Mouse (Mus musculus) lung, embryonic 15.5 days (tissue): ENCODE measurements around the gene Asb2. TPM values are rescaled to one million over a fixed set of nuclear protein-coding genes. Genes with fewer than 3 reads are reported as not detected.
A peak's percentile ranks its signal among the peaks of the same experiment; 100 is the strongest.

Experiments
- ATAC-seq: fragments of 200-750 bp; cut with Nextera tagmentation; 2 replicates; pipeline ENCODE4 v1.8.0; 2017; ENCODE audit warnings: moderate number of reproducible peaks, borderline replicate concordance; ENCODE audit not compliant: low FRiP score, low TSS enrichment; ENCODE audit errors: extremely low read depth
- H3K27ac ChIP-seq: fragments of 300-500 bp; sonication (generic); 2 replicates; pipeline ENCODE4 v1.5.1; 2015; ENCODE audit warnings: moderate library complexity, mild to moderate bottlenecking, inconsistent platforms
- H3K27me3 ChIP-seq: fragments of 300-500 bp; sonication (generic); 2 replicates; pipeline ENCODE4 v1.6.1; 2015; ENCODE audit warnings: inconsistent platforms
- H3K36me3 ChIP-seq: fragments of 300-500 bp; sonication (generic); 2 replicates; pipeline ENCODE4 v1.6.1; 2015; ENCODE audit warnings: inconsistent platforms
- H3K4me1 ChIP-seq: fragments of 300-500 bp; sonication (generic); 2 replicates; pipeline ENCODE4 v1.6.1; 2015; ENCODE audit warnings: inconsistent platforms
- H3K4me2 ChIP-seq: fragments of 300-500 bp; sonication (generic); 2 replicates; pipeline ENCODE4 v1.6.1; 2015; ENCODE audit warnings: inconsistent platforms, mild to moderate bottlenecking, moderate library complexity
- H3K4me3 ChIP-seq: fragments of 300-500 bp; sonication (generic); 2 replicates; pipeline ENCODE4 v1.5.1; 2015; ENCODE audit warnings: mild to moderate bottlenecking, inconsistent platforms
- H3K9ac ChIP-seq: fragments of 300-500 bp; sonication (generic); 2 replicates; pipeline ENCODE4 v1.6.1; 2015; ENCODE audit warnings: inconsistent platforms
- H3K9me3 ChIP-seq: fragments of 300-500 bp; sonication (generic); 2 replicates; pipeline ENCODE4 v1.6.1; 2016; ENCODE audit warnings: inconsistent platforms
- WGBS: fragments of 180-500 bp; shearing (Covaris S2); methylation state at CpG from one replicate; pipeline ENCODE4 v1.1.7; 2015; 5-methylcytosine and 5-hydroxymethylcytosine counted together
- polyA plus RNA-seq: library from polyadenylated mRNA; unstranded; fragments of >200 nt; fragmentation: Nextera tagmentation; extraction: Ambion mirVana; gene quantifications from 2 replicates; pipeline ENCODE4 v1.2.1, GENCODE M21; 2015

Asb2 gene
- polyA plus RNA-seq, 1 experiment from 2014 or later: 8.6 TPM

- Histone ChIP-seq H3K36me3 (no peaks in the 10 kb centered on the region), H3K9me3 (no peaks in the 10 kb centered on the region), H3K9ac (no peak overlapping the region), H3K4me3 (no peak overlapping the region), H3K4me1 (no peaks in the 10 kb centered on the region), H3K4me2 (no peak overlapping the region), H3K27ac (no peak overlapping the region), H3K27me3 (no peaks in the 10 kb centered on the region)
- WGBS: 43% methylated on average over 4 of the region's 4 CpGs
- ATAC-seq: no peak
Observed at GRCm38 (mm10) chr12:103358951-103359801, 3.4 kb upstream of the Asb2 start.

DNA sequence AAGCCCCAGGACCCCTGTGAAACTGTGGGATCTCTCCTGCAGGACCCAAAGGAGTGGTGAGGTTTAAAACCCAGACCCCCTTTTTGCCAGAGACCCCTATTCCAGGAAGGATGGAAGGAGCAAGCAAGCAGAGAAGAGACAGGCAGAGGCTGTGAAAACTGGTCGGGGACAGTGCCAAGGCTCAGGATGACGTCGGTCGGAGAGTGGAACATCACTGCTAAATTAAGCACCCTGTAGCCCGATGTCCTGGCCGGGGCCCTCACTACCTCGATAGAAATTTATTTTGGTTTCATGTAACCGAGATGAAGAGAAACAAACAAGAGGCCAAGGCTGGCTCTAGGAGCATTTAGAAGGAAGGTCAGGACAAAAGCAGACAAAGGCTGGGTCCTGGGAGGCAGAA, 2.4 kb upstream of the Asb2 start:
- no peak overlapping the region for H3K27ac ChIP-seq
- H3K4me2 ChIP-seq: no peak overlapping the region
- no peak for ATAC-seq

DNA sequence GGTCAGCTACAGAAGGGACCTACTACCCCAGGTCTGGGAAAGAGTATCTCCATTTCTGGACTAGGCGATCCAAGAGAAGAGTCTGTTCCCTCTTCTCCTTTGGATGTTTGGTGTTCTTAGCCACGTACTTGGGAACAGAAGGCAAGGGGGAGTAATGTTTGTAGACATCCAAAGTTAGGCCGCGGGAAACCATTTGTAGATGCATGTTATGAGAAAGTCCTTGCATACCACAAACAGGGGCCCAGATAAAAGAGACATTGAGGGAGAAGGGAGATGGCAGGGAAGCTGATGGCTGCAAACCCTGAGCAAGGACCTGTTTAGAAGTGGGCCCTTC, 581 bp upstream of the Asb2 start:
- Histone ChIP-seq H3K27ac (0 out of 2 replicates have a peak overlapping the region, but pooled peaks have one; percentile 41), H3K4me3 (no peak overlapping the region), H3K4me2 (no peak overlapping the region), H3K9ac (no peak overlapping the region), H3K4me1 (no peaks in the 10 kb centered on the region), H3K9me3 (no peaks in the 10 kb centered on the region), H3K36me3 (no peaks in the 10 kb centered on the region), H3K27me3 (no peaks in the 10 kb centered on the region)
- 92% methylated on average over 4 of the region's 4 CpGs for WGBS
- no peak for ATAC-seq

More for the DNA sequence above, 2.4 kb upstream of the Asb2 start:
- WGBS: 60% methylated on average over 8 of the region's 8 CpGs
- H3K9ac ChIP-seq: no peak overlapping the region
- no peak overlapping the region for H3K4me3 ChIP-seq
- no peaks in the 10 kb centered on the region for H3K4me1 ChIP-seq
- no peaks in the 10 kb centered on the region for H3K27me3 ChIP-seq
- H3K9me3 ChIP-seq: no peaks in the 10 kb centered on the region
- H3K36me3 ChIP-seq: no peaks in the 10 kb centered on the region

- H3K27ac ChIP-seq: no peak overlapping the region
- no peaks in the 10 kb centered on the region for H3K27me3 ChIP-seq
- H3K4me2 ChIP-seq: no peak overlapping the region
- no peaks in the 10 kb centered on the region for H3K36me3 ChIP-seq
- H3K4me3 ChIP-seq: no peak overlapping the region
- H3K9ac ChIP-seq: no peak overlapping the region
- H3K4me1 ChIP-seq: no peaks in the 10 kb centered on the region
- whole genome bisulfite sequencing: 10% methylated on average over 5 of the region's 5 CpGs
- ATAC-seq: 0 out of 2 replicates have a peak, but pooled peaks have one; percentile 10
- no peaks in the 10 kb centered on the region for H3K9me3 ChIP-seq
Observed at GRCm38 (mm10) chr12:103353538-103353937, 2.3 kb downstream of the Asb2 start.

DNA sequence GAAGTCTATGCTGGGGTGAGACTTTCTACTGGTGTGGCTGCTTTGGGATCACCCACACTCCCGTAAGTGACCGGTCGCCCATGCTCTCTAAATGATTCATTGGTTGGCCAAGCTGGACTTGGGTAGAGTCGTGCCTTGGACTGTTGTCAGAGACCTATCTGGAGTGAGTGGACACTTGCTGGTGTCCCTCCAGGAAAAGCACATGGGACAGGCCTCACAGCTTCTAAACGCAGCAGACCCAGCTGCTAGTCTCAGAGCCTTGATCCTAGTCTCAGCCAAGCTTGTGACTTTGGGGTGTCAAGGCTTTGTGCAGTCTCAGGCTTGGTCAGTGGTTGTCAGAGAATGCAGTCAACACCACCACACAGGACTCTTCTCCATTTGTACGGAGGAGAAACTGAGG, 3.1 kb downstream of the Asb2 start:
- 87% methylated on average over 6 of the region's 6 CpGs for WGBS
- ATAC-seq: no peak
- Histone ChIP-seq H3K9me3 (no peaks in the 10 kb centered on the region), H3K36me3 (no peaks in the 10 kb centered on the region), H3K4me3 (no peak overlapping the region), H3K4me1 (0 out of 2 replicates have a peak, but pooled peaks cover 2% of the 10 kb centered on the region), H3K9ac (no peak overlapping the region), H3K27me3 (no peaks in the 10 kb centered on the region), H3K4me2 (no peak overlapping the region), H3K27ac (no peak overlapping the region)

- H3K36me3 ChIP-seq: no peaks in the 10 kb centered on the region
- whole genome bisulfite sequencing: 3% methylated on average over 3 of the region's 3 CpGs
- ATAC-seq: peak; percentile 30; the same call in 1 of the 2 replicates
- no peaks in the 10 kb centered on the region for H3K9me3 ChIP-seq
- no peak overlapping the region for H3K4me3 ChIP-seq
- H3K27ac ChIP-seq: no peak overlapping the region
- H3K27me3 ChIP-seq: no peaks in the 10 kb centered on the region
- no peak overlapping the region for H3K4me2 ChIP-seq
- 0 out of 2 replicates have a peak, but pooled peaks cover 6% of the 10 kb centered on the region for H3K4me1 ChIP-seq
- H3K9ac ChIP-seq: no peak overlapping the region
Observed at GRCm38 (mm10) chr12:103348506-103348905, 7.3 kb downstream of the Asb2 start.

DNA sequence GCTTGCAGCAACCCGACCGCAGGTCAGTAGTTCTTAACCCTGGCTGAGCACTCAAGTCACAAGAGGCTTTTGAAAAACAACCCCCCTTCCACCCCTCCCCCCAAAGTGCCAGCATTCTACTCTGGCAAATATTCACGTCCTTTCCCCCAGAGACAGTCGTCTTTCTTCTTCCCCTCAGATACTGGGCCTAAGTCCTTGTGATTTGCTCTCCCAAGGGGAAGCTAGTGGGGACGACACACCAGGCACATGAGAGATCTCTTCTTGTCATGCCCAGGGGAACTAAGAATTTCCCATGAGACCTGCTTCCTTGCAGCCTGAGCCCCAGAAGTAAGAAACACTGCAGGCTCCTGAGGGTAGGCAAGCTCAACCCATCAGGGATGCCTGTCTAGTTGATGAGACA, 8.4 kb downstream of the Asb2 start:
- no peaks in the 10 kb centered on the region for H3K36me3 ChIP-seq
- WGBS: 36% methylated on average over 5 of the region's 5 CpGs
- H3K4me3 ChIP-seq: no peak overlapping the region
- no peak for ATAC-seq
- no peak overlapping the region for H3K4me2 ChIP-seq
- 0 out of 2 replicates have a peak, but pooled peaks cover 6% of the 10 kb centered on the region for H3K4me1 ChIP-seq
- no peaks in the 10 kb centered on the region for H3K27me3 ChIP-seq
- H3K9me3 ChIP-seq: no peaks in the 10 kb centered on the region
- H3K27ac ChIP-seq: no peak overlapping the region
- no peak overlapping the region for H3K9ac ChIP-seq

GRCm38 (mm10) chr12:103346945-103347344, 8.9 kb downstream of the Asb2 start:
- Histone ChIP-seq H3K27ac (no peak overlapping the region), H3K9ac (no peak overlapping the region), H3K9me3 (no peaks in the 10 kb centered on the region), H3K4me2 (no peak overlapping the region), H3K4me3 (no peak overlapping the region), H3K36me3 (no peaks in the 10 kb centered on the region), H3K27me3 (no peaks in the 10 kb centered on the region), H3K4me1 (0 out of 2 replicates have a peak, but pooled peaks cover 6% of the 10 kb centered on the region)
- no peak for ATAC-seq
- whole genome bisulfite sequencing: 70% methylated on average over 8 of the region's 8 CpGs

DNA sequence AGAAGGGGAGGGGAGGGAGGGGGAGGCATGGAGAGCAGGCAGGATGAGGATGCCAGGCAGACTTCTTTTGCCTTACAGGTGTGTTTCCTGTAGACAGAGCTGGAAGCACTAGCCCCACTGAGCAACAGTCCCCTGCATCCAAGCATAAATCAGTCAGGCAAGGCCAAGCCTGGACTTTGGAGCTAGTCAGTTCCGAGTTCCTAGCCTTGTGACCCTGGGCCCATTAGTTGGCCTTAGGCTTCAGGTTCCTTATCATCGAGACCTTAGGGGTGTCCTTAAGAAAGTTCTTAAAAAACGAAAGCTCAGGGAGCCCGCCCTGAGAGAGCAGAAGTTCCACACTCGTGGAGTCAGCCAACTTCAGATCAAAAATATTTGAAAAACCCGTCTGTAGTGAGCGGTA, 10.9 kb downstream of the Asb2 start:
- Histone ChIP-seq H3K4me2 (no peak overlapping the region), H3K27ac (no peak overlapping the region), H3K9ac (no peak overlapping the region), H3K4me3 (no peak overlapping the region), H3K4me1 (0 out of 2 replicates have a peak, but pooled peaks cover 6% of the 10 kb centered on the region), H3K27me3 (no peaks in the 10 kb centered on the region), H3K36me3 (no peaks in the 10 kb centered on the region), H3K9me3 (no peaks in the 10 kb centered on the region)
- ATAC-seq: no peak
- 63% methylated on average over 7 of the region's 7 CpGs for WGBS

DNA sequence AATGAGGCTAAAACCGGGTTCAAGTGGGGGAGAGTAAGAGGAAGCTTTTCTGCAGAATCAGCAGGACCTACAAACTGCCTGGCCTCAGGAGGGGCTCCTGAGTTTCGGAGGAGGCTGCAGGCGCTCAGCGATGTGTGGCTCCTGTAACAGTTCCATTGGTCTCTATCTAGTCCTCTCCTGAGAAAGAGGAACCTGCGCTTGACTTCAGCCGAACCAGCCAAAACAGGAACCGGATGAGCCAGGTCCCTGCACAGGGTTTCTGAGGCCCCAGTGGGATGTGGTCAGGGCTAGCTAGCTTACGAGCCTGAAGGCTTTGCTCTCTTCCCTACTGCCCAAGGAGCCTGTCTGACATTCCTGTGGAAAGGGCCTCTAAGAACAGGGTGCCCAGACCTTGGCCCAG, 12.3 kb downstream of the Asb2 start:
- H3K27me3 ChIP-seq: no peaks in the 10 kb centered on the region
- no peak overlapping the region for H3K27ac ChIP-seq
- no peaks in the 10 kb centered on the region for H3K9me3 ChIP-seq
- H3K4me1 ChIP-seq: 0 out of 2 replicates have a peak, but pooled peaks cover 6% of the 10 kb centered on the region
- H3K4me2 ChIP-seq: no peak overlapping the region
- H3K4me3 ChIP-seq: no peak overlapping the region
- H3K36me3 ChIP-seq: no peaks in the 10 kb centered on the region
- 65% methylated on average over 8 of the region's 8 CpGs for whole genome bisulfite sequencing
- no peak overlapping the region for H3K9ac ChIP-seq
- ATAC-seq: no peak

GRCm38 (mm10) chr12:103341212-103341611, 14.6 kb downstream of the Asb2 start:
- Histone ChIP-seq H3K27me3 (no peaks in the 10 kb centered on the region), H3K36me3 (no peaks in the 10 kb centered on the region), H3K4me1 (no peaks in the 10 kb centered on the region), H3K27ac (no peak overlapping the region), H3K4me3 (no peak overlapping the region), H3K9ac (no peak overlapping the region), H3K9me3 (no peaks in the 10 kb centered on the region), H3K4me2 (no peak overlapping the region)
- WGBS: 75% methylated on average over 5 of the region's 5 CpGs
- ATAC-seq: no peak

DNA sequence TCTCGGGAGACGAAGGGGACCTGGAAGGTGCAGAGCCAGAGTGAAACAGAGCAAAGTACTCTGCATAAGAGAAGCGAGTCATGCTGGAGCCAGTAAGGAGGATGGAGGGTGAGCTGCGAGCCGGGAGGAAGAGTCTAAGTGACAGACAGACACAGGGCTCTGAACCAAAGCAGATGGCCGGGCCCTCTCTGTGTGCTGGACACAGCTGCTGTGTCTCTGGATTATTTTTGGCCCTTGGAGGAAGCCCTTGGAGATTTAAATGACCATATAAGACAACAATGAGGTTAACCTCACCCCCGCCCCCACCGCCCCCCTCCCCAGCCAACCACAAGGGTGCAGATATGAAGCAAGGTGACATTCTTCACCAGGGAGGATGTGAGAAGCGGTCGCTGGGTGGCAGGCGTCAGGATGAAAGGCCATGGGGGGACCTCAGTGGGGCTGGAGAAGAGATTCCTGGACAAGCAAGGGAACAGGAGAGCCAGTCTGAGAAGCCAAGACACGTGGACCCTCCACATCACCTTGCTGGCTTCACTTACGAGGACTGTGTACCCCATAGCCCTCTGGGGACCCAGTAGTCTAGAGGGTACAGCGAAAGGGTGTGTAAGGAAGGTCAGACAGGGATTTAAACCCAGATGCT, 17.5 kb downstream of the Asb2 start:
- Histone ChIP-seq H3K4me2 (no peak overlapping the region), H3K27me3 (no peaks in the 10 kb centered on the region), H3K27ac (no peak overlapping the region), H3K4me3 (no peak overlapping the region), H3K4me1 (no peaks in the 10 kb centered on the region), H3K36me3 (no peaks in the 10 kb centered on the region), H3K9ac (no peak overlapping the region), H3K9me3 (no peaks in the 10 kb centered on the region)
- no peak for ATAC-seq
- WGBS: 61% methylated on average over 14 of the region's 14 CpGs
